Mouse (Mus musculus): ENCODE measurements around the gene Wfdc6a. TPM values are rescaled to one million over a fixed set of nuclear protein-coding genes. Genes with fewer than 3 reads are reported as not detected.
"Not testable (repeated sequence)": the region's sequence is repeated elsewhere in the genome, so short reads cannot be mapped to it uniquely, and the experiment has no call there.

Wfdc6a gene
- polyA plus RNA-seq, 1 experiment from 2014 or later, result 0.25 TPM

DNA sequence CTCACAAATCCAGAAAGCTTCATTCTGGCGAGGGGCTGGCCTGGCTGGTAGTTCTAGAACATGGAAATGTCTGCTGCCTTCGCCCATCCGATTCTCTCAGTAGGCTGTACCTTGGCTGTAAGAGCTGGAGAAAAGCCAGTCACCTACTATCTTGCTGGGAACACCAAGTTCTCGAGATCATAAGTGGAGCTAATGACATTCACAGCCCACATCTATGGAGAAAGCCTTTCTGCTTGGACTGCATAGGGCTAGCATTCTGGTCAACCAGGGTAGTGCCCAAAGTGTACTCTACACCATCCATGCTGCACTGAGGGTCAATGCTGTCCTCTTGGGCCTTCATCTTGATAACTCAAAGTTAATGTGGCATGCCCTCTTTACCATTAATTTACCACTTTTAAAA lies 8.2 kb upstream of the Wfdc6a start, which contains the start of gene Eppin:
Eppin (minus strand) TSS at position 101 of the 400 bp plus-strand sequence.
- Histone ChIP-seq H3K27ac (no peak within 1 kb of the TSS), H3K9ac (no peak within 1 kb of the TSS), H3K27me3 (ENCODE audit: control insufficient read depth, insufficient read depth, low read length) (peaks cover 3% of the 10 kb centered on the region; the same call in 1 of the 2 replicates), H3K4me1 (replicated peaks; ENCODE audit: control insufficient read depth, insufficient read depth, low read length) (no peaks in the 10 kb centered on the region), H3K4me2 (replicated peaks) (no peak within 1 kb of the TSS), H3K4me3 (replicated peaks; ENCODE audit: low read length) (no peak within 1 kb of the TSS), H3K9me3 (ENCODE audit: control insufficient read depth, low read length) (no peaks in the 10 kb centered on the region), H3K36me3 (replicated peaks; ENCODE audit: control insufficient read depth, insufficient read depth) (no peaks in the 10 kb centered on the region)
- WGBS, result 87% methylated on average over 4 of the region's 4 CpGs
- DNase-seq (ENCODE audit: low spot score), result no peak
- no peak for ATAC-seq (ENCODE audit: low FRiP score)

DNA sequence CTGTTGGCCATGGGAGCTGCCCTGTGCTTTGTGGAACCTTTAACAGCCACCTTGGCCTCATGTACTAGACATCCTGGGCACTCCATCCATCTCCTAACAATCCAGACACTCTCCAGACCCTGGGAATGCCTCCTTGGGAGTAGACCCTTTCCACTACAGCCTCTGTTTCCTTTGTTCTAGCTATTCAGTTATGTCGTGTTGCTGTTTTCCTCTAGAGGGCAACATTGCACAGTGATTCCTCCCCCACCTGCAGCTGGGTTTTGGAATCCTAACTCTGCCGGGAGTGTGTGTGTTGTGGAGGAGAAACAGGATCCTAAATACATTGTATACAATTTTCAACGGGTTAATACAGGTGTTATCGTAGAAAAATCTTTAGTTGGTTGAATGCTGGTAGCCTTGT lies 6.8 kb upstream of the Wfdc6a start:
- H3K9me3 ChIP-seq (ENCODE audit: control insufficient read depth, low read length), result no peaks in the 10 kb centered on the region
- no peaks in the 10 kb centered on the region for H3K36me3 ChIP-seq (replicated peaks; ENCODE audit: control insufficient read depth, insufficient read depth)
- H3K4me3 ChIP-seq (replicated peaks; ENCODE audit: low read length), result no peak overlapping the region
- DNase-seq (ENCODE audit: low spot score) (peak; percentile 82), ATAC-seq (ENCODE audit: low FRiP score) (no peak)
- H3K27me3 ChIP-seq (ENCODE audit: control insufficient read depth, insufficient read depth, low read length), result peaks cover 3% of the 10 kb centered on the region; the same call in 1 of the 2 replicates
- H3K4me2 ChIP-seq (replicated peaks), result no peak overlapping the region
- no peak overlapping the region for H3K9ac ChIP-seq
- no peaks in the 10 kb centered on the region for H3K4me1 ChIP-seq (replicated peaks; ENCODE audit: control insufficient read depth, insufficient read depth, low read length)
- H3K27ac ChIP-seq, result no peak overlapping the region
- WGBS, result 9% methylated on average over 4 of the region's 4 CpGs

DNA sequence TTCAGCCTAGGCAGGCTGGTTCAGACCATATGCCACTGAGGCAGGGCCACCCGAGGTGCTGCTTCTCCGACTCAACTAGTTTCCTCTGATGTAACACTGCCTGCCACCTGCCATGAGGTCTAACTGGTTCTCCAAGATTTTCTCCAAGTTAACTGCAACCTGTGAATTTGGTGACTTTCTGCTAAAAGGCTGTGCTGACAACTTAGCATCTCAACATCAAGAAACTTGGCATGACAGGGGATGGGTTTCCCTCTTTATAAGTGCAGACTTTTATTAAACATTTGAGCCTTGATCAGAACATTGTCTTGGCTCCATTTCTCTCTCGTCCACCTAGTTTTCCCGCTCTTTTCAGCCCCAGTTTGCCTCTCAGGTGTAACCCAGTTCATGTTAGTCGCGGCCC lies 11.9 kb downstream of the Wfdc6a start, which contains the start of gene Spint3:
Spint3 (minus strand) TSS at position 101 of the 400 bp plus-strand sequence.
- H3K36me3 ChIP-seq (replicated peaks; ENCODE audit: control insufficient read depth, insufficient read depth); ATAC-seq (ENCODE audit: low FRiP score); H3K27ac ChIP-seq; H3K9ac ChIP-seq; H3K4me2 ChIP-seq (replicated peaks); H3K9me3 ChIP-seq (ENCODE audit: control insufficient read depth, low read length); DNase-seq (ENCODE audit: low spot score); H3K27me3 ChIP-seq (ENCODE audit: control insufficient read depth, insufficient read depth, low read length); H3K4me3 ChIP-seq (replicated peaks; ENCODE audit: low read length); H3K4me1 ChIP-seq (replicated peaks; ENCODE audit: control insufficient read depth, insufficient read depth, low read length): not testable (repeated sequence)
- 83% methylated on average over 6 of the region's 6 CpGs for WGBS

DNA sequence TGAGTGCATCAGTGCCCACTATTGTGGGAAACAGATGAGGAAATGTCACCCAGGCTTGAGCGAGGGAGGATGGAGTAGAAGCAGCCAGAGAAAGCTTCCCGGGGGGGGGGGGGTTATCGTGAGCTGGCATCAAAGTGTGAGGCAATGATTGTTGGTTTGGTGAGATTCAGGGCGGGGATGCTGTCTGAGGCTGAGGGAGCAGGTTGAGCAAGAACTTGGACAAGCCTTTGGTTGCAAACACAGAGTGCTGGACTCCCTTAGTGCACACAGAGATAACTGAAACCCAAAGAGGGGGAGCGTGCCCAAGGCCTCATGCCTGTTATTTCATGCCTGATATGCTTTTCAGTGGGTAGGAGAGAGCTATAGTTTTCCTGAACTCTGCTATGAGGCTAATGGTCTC lies 17.8 kb downstream of the Wfdc6a start:
- peaks cover 9% of the 10 kb centered on the region; the same call in 1 of the 2 replicates for H3K4me1 ChIP-seq (replicated peaks; ENCODE audit: control insufficient read depth, insufficient read depth, low read length)
- no peaks in the 10 kb centered on the region for H3K9me3 ChIP-seq (ENCODE audit: control insufficient read depth, low read length)
- DNase-seq (ENCODE audit: low spot score), result no peak
- no peak overlapping the region for H3K9ac ChIP-seq
- H3K27ac ChIP-seq, result no peak overlapping the region
- H3K4me3 ChIP-seq (replicated peaks; ENCODE audit: low read length), result no peak overlapping the region
- ATAC-seq (ENCODE audit: low FRiP score), result no peak
- H3K36me3 ChIP-seq (replicated peaks; ENCODE audit: control insufficient read depth, insufficient read depth), result no peaks in the 10 kb centered on the region
- peaks cover 13% of the 10 kb centered on the region; the same call in 1 of the 2 replicates for H3K27me3 ChIP-seq (ENCODE audit: control insufficient read depth, insufficient read depth, low read length)
- 89% methylated on average over 5 of the region's 5 CpGs for WGBS
- H3K4me2 ChIP-seq (replicated peaks), result no peak overlapping the region

DNA sequence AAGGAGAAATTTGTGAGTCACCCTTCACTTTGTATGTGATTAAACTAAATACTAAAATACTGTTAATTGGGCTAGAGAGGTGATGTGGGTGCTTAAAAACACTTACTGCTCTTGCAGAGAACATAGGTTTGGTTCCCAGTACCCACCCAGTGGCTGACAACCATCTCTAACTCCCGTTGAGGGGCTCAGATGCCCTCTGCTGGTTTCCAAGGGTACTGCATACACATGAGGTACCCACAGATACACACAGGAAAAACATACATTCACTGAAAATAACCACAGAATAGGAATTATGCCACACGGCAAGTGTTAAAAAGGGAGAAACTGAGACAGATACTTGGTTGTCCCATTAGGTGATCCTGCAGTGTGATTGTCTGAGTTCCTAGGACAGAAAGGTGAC lies 18.2 kb downstream of the Wfdc6a start:
- no peak overlapping the region for H3K4me2 ChIP-seq (replicated peaks)
- no peak for DNase-seq (ENCODE audit: low spot score)
- H3K36me3 ChIP-seq (replicated peaks; ENCODE audit: control insufficient read depth, insufficient read depth), result no peaks in the 10 kb centered on the region
- H3K4me1 ChIP-seq (replicated peaks; ENCODE audit: control insufficient read depth, insufficient read depth, low read length), result peaks cover 9% of the 10 kb centered on the region; the same call in 1 of the 2 replicates
- H3K27ac ChIP-seq, result no peak overlapping the region
- H3K4me3 ChIP-seq (replicated peaks; ENCODE audit: low read length), result no peak overlapping the region
- H3K27me3 ChIP-seq (ENCODE audit: control insufficient read depth, insufficient read depth, low read length), result peaks cover 16% of the 10 kb centered on the region; the same call in 1 of the 2 replicates
- 88% methylated on average over 2 of the region's 2 CpGs for WGBS
- no peak for ATAC-seq (ENCODE audit: low FRiP score)
- no peak overlapping the region for H3K9ac ChIP-seq
- H3K9me3 ChIP-seq (ENCODE audit: control insufficient read depth, low read length), result no peaks in the 10 kb centered on the region

DNA sequence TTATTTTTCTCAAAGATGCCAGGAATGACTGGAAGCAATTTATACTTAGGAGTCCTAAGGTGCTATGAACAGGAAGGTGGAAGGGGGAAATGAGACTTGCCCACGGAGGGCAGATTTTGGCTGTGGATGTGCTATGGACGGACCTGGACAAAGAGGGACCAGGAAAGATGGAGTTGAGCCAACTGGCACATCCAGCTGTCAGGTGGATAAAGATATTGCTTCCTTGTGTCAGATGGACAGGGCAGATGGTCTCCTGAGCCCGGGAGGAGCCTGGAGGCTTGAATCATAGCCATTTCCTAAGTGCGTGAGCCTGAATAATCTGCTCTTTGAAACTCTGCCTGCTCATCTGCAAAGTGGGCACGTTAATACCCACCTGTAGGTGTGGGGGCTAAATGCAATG lies 20.9 kb downstream of the Wfdc6a start:
- Histone ChIP-seq H3K27me3 (ENCODE audit: control insufficient read depth, insufficient read depth, low read length) (peaks cover 16% of the 10 kb centered on the region; the same call in 1 of the 2 replicates), H3K9ac (no peak overlapping the region), H3K4me3 (replicated peaks; ENCODE audit: low read length) (no peak overlapping the region), H3K27ac (no peak overlapping the region), H3K9me3 (ENCODE audit: control insufficient read depth, low read length) (no peaks in the 10 kb centered on the region), H3K4me1 (replicated peaks; ENCODE audit: control insufficient read depth, insufficient read depth, low read length) (peaks cover 9% of the 10 kb centered on the region; the same call in 1 of the 2 replicates), H3K36me3 (replicated peaks; ENCODE audit: control insufficient read depth, insufficient read depth) (no peaks in the 10 kb centered on the region), H3K4me2 (replicated peaks) (no peak overlapping the region; the same call in 1 of the 2 replicates)
- 64% methylated on average over 5 of the region's 5 CpGs for WGBS
- DNase-seq (ENCODE audit: low spot score) (no peak), ATAC-seq (ENCODE audit: low FRiP score) (no peak)

DNA sequence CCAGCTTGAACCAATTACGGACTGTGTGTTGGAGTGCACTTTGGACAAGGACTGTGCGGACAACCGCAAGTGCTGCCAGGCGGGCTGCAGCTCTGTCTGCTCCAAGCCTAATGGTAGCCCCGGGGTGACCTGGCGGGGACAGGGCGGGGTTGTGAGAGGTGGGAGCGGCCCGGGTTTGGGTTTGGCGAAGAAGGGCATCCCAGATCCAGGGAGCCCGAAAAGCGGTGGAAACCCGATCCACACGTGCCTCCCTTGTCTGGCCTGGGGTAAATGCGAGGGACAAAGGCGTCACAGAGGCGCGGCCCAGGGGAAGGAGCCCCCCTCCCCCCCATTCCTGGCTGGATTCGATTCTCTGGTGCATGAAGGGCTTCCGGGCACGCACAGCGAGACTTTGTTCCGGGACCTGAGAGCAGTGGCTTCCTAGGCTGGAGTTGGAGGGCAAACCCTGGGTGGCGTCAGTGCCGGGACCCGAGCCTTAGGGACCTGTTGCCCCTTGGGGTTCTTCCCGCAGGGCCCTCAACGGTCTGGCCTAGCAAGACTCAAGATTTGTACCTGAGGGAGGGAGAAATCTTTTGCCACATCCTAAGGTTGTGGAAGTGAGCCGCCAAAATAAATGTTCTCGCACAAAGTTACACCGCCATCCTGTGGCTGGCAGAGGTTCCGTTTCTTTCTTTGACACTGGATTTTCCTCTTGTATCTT lies 21.8 kb downstream of the Wfdc6a start:
- under 1% methylated on average over 32 of the region's 32 CpGs for WGBS
- peak; percentile 68 for DNase-seq (ENCODE audit: low spot score)

DNA sequence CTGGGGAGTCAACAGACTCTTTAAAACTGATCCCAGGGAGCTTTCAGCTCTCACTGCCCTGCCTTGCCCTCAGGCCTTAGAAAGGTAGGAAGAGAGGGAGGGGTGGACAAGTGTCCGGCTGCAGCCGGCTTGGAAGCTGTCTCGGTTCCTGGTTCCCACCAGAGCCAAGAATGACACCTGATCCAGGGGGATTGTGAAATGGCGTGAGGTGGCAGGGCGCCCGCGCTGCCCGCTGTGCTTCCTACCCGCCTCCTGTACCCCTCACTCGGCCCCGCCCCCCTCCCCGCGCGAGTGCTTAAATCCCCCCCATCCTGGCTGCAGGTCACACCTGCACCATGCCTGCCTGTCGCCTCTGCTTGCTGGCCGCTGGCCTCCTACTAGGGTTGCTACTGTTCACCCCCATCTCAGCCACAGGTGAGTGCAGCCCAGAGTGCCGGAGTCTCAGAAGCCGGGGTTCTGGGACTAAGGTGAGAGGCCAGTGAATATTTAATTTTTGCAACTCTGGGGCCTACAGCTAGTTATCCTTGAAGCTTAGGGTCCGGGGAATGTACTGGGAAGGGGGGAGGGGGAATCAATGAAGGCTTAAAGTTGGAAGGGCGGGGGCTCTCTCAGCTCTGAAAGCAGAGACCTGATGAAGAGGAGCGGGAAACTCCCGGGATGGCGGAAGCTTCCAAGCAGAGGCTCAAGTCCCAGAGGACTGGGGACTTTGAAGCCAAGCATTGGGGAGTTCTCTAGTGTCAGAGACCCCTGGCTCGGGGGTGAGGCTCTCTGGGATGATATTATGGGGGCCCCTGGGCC lies 22.7 kb downstream of the Wfdc6a start, which contains the start of gene Wfdc2:
Wfdc2 (plus strand) TSS at position 23 of the 798 bp plus-strand sequence.
- ATAC-seq (ENCODE audit: low FRiP score), result no peak
- H3K27me3 ChIP-seq (ENCODE audit: control insufficient read depth, insufficient read depth, low read length), result peaks cover 16% of the 10 kb centered on the region; the same call in 1 of the 2 replicates
- 5% methylated on average over 24 of the region's 24 CpGs for WGBS
- peak within 1 kb of the TSS; percentile 68 for H3K9ac ChIP-seq
- no peaks in the 10 kb centered on the region for H3K9me3 ChIP-seq (ENCODE audit: control insufficient read depth, low read length)
- H3K4me3 ChIP-seq (replicated peaks; ENCODE audit: low read length), result peak within 1 kb of the TSS; percentile 43
- peak within 1 kb of the TSS; percentile 95 for H3K4me2 ChIP-seq (replicated peaks)
- no peak for DNase-seq (ENCODE audit: low spot score)
- H3K27ac ChIP-seq, result no peak within 1 kb of the TSS
- no peaks in the 10 kb centered on the region for H3K36me3 ChIP-seq (replicated peaks; ENCODE audit: control insufficient read depth, insufficient read depth)
- H3K4me1 ChIP-seq (replicated peaks; ENCODE audit: control insufficient read depth, insufficient read depth, low read length), result peaks cover 9% of the 10 kb centered on the region; the same call in 1 of the 2 replicates

More for the DNA sequence above, 21.8 kb downstream of the Wfdc6a start:
- Histone ChIP-seq H3K4me1 (replicated peaks; ENCODE audit: control insufficient read depth, insufficient read depth, low read length) (peaks cover 9% of the 10 kb centered on the region; the same call in 1 of the 2 replicates), H3K27ac (no peak overlapping the region), H3K36me3 (replicated peaks; ENCODE audit: control insufficient read depth, insufficient read depth) (no peaks in the 10 kb centered on the region), H3K4me2 (replicated peaks) (peak overlapping the region; percentile 95), H3K27me3 (ENCODE audit: control insufficient read depth, insufficient read depth, low read length) (peaks cover 16% of the 10 kb centered on the region; the same call in 1 of the 2 replicates), H3K9me3 (ENCODE audit: control insufficient read depth, low read length) (no peaks in the 10 kb centered on the region), H3K9ac (peak overlapping the region; percentile 68), H3K4me3 (replicated peaks; ENCODE audit: low read length) (peak overlapping the region; percentile 43)
- ATAC-seq (ENCODE audit: low FRiP score), result peak; percentile 40; the same call in 1 of the 2 replicates

DNA sequence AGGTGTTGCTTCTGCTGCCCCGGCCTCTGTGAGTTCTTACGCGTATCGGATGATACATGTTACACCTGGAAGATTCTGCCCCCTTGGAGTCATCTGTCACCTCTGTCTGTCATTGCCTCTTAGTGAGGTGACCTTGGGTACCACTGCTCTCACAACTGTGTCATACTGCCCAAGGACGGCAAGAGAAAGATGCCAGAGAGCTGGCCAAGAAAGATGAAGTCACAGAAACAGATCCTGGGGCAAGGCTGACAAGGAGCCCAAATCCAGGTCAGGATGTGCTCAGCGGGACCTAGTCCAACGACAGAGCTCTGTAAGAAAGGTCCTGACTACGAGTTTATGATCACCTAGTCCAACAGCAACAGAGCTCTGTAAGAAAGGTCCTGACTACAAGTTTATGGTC lies 25.1 kb downstream of the Wfdc6a start:
- Histone ChIP-seq H3K9ac (no peak overlapping the region), H3K4me2 (replicated peaks) (no peak overlapping the region), H3K9me3 (ENCODE audit: control insufficient read depth, low read length) (no peaks in the 10 kb centered on the region), H3K36me3 (replicated peaks; ENCODE audit: control insufficient read depth, insufficient read depth) (no peaks in the 10 kb centered on the region), H3K27me3 (ENCODE audit: control insufficient read depth, insufficient read depth, low read length) (peaks cover 16% of the 10 kb centered on the region; the same call in 1 of the 2 replicates), H3K4me3 (replicated peaks; ENCODE audit: low read length) (no peak overlapping the region), H3K27ac (no peak overlapping the region), H3K4me1 (replicated peaks; ENCODE audit: control insufficient read depth, insufficient read depth, low read length) (peaks cover 9% of the 10 kb centered on the region; the same call in 1 of the 2 replicates)
- no peak for DNase-seq (ENCODE audit: low spot score)
- 89% methylated on average over 8 of the region's 8 CpGs for WGBS
- ATAC-seq (ENCODE audit: low FRiP score), result no peak

Measured in hindbrain, embryonic 14.5 days (tissue).